Mouse (Mus musculus) cortical plate, adult 2 months (tissue): ENCODE results near the gene Dtx4.
A peak's percentile ranks its signal among the peaks of the same experiment; 100 is the strongest.

Experiments used
- CTCF ChIP-seq: fragments of 200-500 bp; IDR thresholded peaks from 2 replicates; pipeline ENCODE4 v1.5.1; 2011; ENCODE audit warnings: mild to moderate bottlenecking, control low read depth, low read length; ENCODE audit not compliant: insufficient read depth; ENCODE audit errors: extremely low read depth
- POLR2A ChIP-seq: fragments of 200-500 bp; IDR thresholded peaks from 2 replicates; pipeline ENCODE4 v1.6.1; 2011; ENCODE audit warnings: mild to moderate bottlenecking, low read length, control low read depth; ENCODE audit not compliant: insufficient read depth; ENCODE audit errors: extremely low read depth

DNA sequence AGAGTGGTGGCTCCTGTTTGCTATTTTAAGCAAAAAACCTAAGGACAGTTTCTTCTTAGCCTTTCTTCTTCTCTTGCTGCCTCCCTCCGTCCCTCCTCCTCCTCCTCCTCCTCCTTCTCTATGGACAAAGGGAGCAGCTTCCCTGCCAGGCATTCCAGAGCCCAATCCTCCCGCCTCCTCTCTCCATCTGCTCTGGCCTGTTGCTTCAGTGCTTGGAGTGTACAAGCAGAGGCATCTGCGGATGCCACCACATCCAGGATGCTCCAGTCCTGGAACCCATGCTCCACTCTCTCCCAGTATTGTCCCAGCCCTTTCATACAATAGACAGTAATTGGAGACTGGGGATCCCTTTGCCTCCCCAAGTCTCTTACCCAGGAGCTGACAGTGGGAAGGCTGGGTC is 1.1 kb downstream of the Dtx4 start:
- TF ChIP-seq CTCF (no peak), POLR2A (peak; percentile 75)
